Mouse (Mus musculus): Measurements from ENCODE around the gene Grin2b.

DNA sequence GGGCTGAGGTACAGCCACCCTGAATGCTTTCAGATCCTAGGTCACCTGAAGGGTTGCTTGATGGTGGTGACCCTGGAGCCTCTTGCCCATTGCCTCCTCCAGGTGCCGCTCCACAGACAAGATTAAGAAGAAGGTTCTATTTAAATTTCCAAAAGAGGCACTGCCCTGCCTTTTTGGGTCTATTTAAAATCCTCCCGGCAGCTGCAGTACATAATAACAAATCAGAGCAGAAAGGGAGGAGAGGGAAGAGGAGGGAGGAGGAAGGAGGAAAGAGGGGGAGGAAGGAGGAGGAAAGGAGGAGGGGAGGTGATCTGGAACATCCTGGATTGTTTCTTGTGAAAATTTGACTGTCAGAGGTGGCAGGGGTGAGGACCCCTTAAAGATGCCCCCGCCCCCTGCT is 197.2 kb downstream of the Grin2b start:
- TF ChIP-seq EP300 (IDR thresholded peaks at IDR 0.05; ENCODE audit: low read depth) (no peak), CTCF (IDR thresholded peaks at IDR 0.05; ENCODE audit: low read depth) (no peak)
